Mouse (Mus musculus) heart, embryonic 10.5 days (tissue): ENCODE measurements at regions not wholly inside any gene's neighbourhood (a gene's known extent, or its start where the extent isn't known, plus 50 kb on each side); places are given as distances from the start of the nearest gene placed in this dataset.

ENCODE experiments used
- DNase-seq: peaks from one replicate; pipeline ENCODE4 v3.0.0-alpha.2; 2017; ENCODE audit warnings: low spot score
- H3K27ac ChIP-seq: fragments of 300-500 bp; sonication (generic); 2 replicates; pipeline ENCODE4 v1.5.1; 2016; ENCODE audit warnings: mild to moderate bottlenecking
- H3K27me3 ChIP-seq: fragments of 300-500 bp; sonication (generic); 2 replicates; pipeline ENCODE4 v1.6.1; 2016; ENCODE audit warnings: mild to moderate bottlenecking; ENCODE audit not compliant: poor library complexity, insufficient read depth, severe bottlenecking
- H3K36me3 ChIP-seq: fragments of 300-500 bp; sonication (generic); 2 replicates; pipeline ENCODE4 v1.6.1; 2016; ENCODE audit warnings: mild to moderate bottlenecking, moderate library complexity
- H3K4me1 ChIP-seq: fragments of 300-500 bp; sonication (generic); 2 replicates; pipeline ENCODE4 v1.6.1; 2016; ENCODE audit warnings: mild to moderate bottlenecking
- H3K4me3 ChIP-seq: fragments of 300-500 bp; sonication (generic); 2 replicates; pipeline ENCODE4 v1.5.1; 2016; ENCODE audit warnings: mild to moderate bottlenecking, moderate library complexity
- H3K9me3 ChIP-seq: fragments of 300-500 bp; sonication (generic); 2 replicates; pipeline ENCODE4 v1.6.1; 2016; ENCODE audit warnings: mild to moderate bottlenecking, moderate library complexity
- WGBS: fragments of 180-500 bp; shearing (Covaris S2); methylation state at CpG from one replicate; pipeline ENCODE4 v1.1.7; 2016; 5-methylcytosine and 5-hydroxymethylcytosine counted together

DNA sequence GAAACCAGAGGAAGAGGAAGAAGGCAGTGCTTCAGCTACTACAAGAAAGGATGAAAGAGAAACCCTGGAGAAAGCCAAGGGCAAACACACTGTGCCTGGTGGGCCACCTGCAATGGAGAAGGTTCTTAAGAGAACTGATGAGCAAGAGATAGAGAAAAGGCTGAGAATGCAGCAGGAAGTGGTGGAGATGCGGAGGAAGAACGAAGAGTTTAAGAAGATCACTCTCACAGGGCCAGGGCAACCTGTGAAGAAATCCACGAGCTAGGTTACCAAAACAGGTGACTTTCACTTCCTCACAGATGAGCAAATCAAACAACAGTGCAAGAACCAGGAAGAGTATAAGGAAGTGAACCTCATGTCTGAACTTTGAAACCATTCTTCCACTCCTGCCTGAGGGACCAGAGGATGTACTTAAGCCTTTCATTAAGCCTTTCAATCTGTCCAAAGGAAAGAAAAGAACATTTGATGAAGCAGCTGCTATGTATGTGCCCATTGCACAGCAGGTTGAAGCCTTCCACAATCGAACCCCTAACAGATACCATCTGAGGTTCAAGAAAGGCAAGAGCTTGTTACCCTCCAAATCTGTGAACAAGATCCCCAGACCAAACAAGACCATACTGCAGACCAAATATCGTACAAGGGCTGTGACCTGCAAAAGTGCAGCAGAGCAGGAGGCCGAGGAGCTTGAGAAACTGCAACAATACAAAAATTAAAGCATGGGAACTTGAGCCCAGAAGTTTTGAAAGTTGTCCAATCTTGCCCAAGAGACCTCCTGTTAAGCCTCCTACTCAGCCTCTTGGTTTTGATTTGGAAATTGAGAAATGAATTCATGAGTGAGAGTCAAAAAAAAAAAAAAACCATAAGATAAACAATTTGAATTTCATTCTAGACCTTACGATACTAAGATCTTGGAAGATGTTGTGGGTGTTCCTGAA lies 91.6 kb upstream of the Zfp462 start:
- 87% methylated on average over 7 of the region's 7 CpGs for WGBS
- DNase-seq, result no peak
- H3K4me1 ChIP-seq, result no peaks in the 10 kb centered on the region
- no peak overlapping the region for H3K27ac ChIP-seq
- H3K36me3 ChIP-seq, result no peaks in the 10 kb centered on the region
- no peaks in the 10 kb centered on the region for H3K27me3 ChIP-seq
- no peaks in the 10 kb centered on the region for H3K9me3 ChIP-seq
- H3K4me3 ChIP-seq, result no peak overlapping the region

DNA sequence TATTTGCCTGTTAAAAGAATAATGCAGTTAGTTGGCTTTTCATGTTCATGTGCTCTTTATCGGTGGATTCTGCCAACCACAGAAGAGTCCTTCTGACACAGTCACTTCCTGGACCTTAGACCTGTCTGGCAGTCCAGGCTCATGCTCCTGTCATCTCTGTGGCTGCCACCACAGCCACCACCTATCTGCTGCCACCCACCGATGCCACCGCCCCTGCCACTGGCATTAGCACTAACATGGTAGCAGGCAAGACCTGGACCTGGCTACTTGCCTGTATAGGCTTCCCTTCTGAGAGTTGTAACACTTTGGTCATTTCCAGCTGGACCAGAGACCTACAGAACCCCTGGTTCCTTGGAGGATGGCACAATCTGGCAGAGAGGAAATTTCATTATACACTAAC lies 86.2 kb upstream of the Zfp462 start:
- DNase-seq, result no peak
- Histone ChIP-seq H3K9me3 (no peaks in the 10 kb centered on the region), H3K4me3 (no peak overlapping the region), H3K27me3 (no peaks in the 10 kb centered on the region), H3K4me1 (no peaks in the 10 kb centered on the region), H3K36me3 (no peaks in the 10 kb centered on the region), H3K27ac (no peak overlapping the region)
- WGBS, result 90% methylated on average over 3 of the region's 3 CpGs

DNA sequence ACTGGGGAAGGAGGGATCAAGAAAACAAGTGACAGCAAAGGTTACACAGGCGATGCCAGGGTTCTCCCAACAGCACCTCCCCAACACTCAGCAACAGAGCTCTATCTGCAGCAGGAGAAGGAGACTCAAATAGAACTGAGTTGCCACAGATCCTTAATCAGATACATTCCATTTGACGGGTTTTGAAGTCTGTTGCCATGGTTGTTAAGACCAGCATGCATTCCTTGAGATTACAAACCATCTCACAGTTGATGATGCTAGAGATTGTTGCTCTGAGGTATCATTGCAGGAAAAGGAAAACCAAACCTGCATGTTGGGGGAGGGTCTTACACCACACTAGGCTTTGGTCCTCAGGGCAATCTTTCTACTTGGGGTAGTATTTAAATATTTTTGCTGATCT lies 78.8 kb upstream of the Zfp462 start:
- no peaks in the 10 kb centered on the region; the same call in 1 of the 2 replicates for H3K4me1 ChIP-seq
- no peak overlapping the region for H3K4me3 ChIP-seq
- WGBS, result 41% methylated on average over 2 of the region's 2 CpGs
- H3K36me3 ChIP-seq, result no peaks in the 10 kb centered on the region
- no peaks in the 10 kb centered on the region for H3K9me3 ChIP-seq
- DNase-seq, result no peak
- H3K27me3 ChIP-seq, result no peaks in the 10 kb centered on the region
- H3K27ac ChIP-seq, result no peak overlapping the region

GRCm38 (mm10) chr4:54874136-54874827 lies 70.6 kb upstream of the Zfp462 start:
- no peaks in the 10 kb centered on the region for H3K27me3 ChIP-seq
- WGBS, result 82% methylated on average over 13 of the region's 13 CpGs
- no peak overlapping the region for H3K4me3 ChIP-seq
- DNase-seq, result no peak
- no peak overlapping the region for H3K27ac ChIP-seq
- H3K9me3 ChIP-seq, result no peaks in the 10 kb centered on the region
- H3K36me3 ChIP-seq, result no peaks in the 10 kb centered on the region
- H3K4me1 ChIP-seq, result no peaks in the 10 kb centered on the region

GRCm38 (mm10) chr4:54875506-54875905 lies 69.3 kb upstream of the Zfp462 start:
- Histone ChIP-seq H3K36me3 (no peaks in the 10 kb centered on the region), H3K27me3 (no peaks in the 10 kb centered on the region), H3K4me1 (no peaks in the 10 kb centered on the region), H3K9me3 (no peaks in the 10 kb centered on the region), H3K4me3 (no peak overlapping the region), H3K27ac (no peak overlapping the region)
- no peak for DNase-seq
- 92% methylated on average over 8 of the region's 8 CpGs for WGBS

DNA sequence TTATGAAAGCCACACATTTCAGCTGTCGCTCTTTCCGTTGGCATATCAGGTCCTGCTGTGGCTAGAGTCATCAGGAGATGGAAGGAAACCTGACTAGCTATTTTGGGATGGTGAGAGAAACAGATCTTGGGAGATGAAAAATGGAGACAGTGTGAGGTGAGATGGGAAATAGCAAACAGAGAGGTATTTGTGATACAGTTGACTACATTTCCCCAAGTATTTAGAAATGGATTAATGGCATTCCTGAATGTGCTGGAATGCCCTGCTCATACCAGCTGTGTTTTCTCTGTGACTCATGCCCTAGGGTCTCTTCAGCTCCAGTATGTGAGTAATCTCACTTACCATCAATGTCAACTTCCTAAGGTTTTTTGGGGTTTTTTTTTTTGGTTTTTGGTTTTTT lies 67.5 kb upstream of the Zfp462 start:
- no peak for DNase-seq
- Histone ChIP-seq H3K4me1 (no peaks in the 10 kb centered on the region), H3K27ac (no peak overlapping the region), H3K4me3 (no peak overlapping the region), H3K27me3 (no peaks in the 10 kb centered on the region), H3K36me3 (no peaks in the 10 kb centered on the region), H3K9me3 (no peaks in the 10 kb centered on the region)
- 77% methylated on average over 2 of the region's 2 CpGs for WGBS

- no peak for DNase-seq
- H3K27me3 ChIP-seq, result no peaks in the 10 kb centered on the region
- H3K9me3 ChIP-seq, result no peaks in the 10 kb centered on the region
- H3K4me1 ChIP-seq, result no peaks in the 10 kb centered on the region
- 83% methylated on average over 3 of the region's 3 CpGs for WGBS
- no peak overlapping the region for H3K4me3 ChIP-seq
- no peak overlapping the region for H3K27ac ChIP-seq
- no peaks in the 10 kb centered on the region for H3K36me3 ChIP-seq
These were observed 66.3 kb upstream of the Zfp462 start for GRCm38 (mm10) chr4:54878531-54878930.

GRCm38 (mm10) chr4:54893288-54893687 lies 51.6 kb upstream of the Zfp462 start:
- no peaks in the 10 kb centered on the region for H3K4me1 ChIP-seq
- 76% methylated on average over 5 of the region's 5 CpGs for WGBS

More at GRCm38 (mm10) chr4:54893288-54893687, 51.6 kb upstream of the Zfp462 start:
- no peak for DNase-seq
- H3K4me3 ChIP-seq, result no peak overlapping the region
- H3K27me3 ChIP-seq, result no peaks in the 10 kb centered on the region
- no peak overlapping the region for H3K27ac ChIP-seq
- no peaks in the 10 kb centered on the region for H3K9me3 ChIP-seq
- no peaks in the 10 kb centered on the region for H3K36me3 ChIP-seq
